Mouse (Mus musculus) fat pad, adult 2 months (tissue): ENCODE measurements around the gene Rnf169.
"Not testable (repeated sequence)": the region's sequence is repeated elsewhere in the genome, so short reads cannot be mapped to it uniquely, and the experiment has no call there.

ENCODE experiments used
- DNase-seq: peaks from one replicate; pipeline ENCODE4 v3.0.0-alpha.2; 2011; ENCODE audit warnings: low read depth, low spot score; ENCODE audit errors: extremely low read depth

The Rnf169 gene

GRCm38 (mm10) chr7:99947329-99947728 is 32.9 kb downstream of the Rnf169 start:
- DNase-seq = no peak

- no peak for DNase-seq
These were observed 33.9 kb downstream of the Rnf169 start for GRCm38 (mm10) chr7:99946356-99946755.

- no peak for DNase-seq
These were observed 34.3 kb downstream of the Rnf169 start for GRCm38 (mm10) chr7:99945939-99946338.

GRCm38 (mm10) chr7:99945012-99945411 is 35.2 kb downstream of the Rnf169 start:
- not testable (repeated sequence) for DNase-seq

- no peak for DNase-seq
These were observed 35.7 kb downstream of the Rnf169 start for GRCm38 (mm10) chr7:99944520-99944919.

DNA sequence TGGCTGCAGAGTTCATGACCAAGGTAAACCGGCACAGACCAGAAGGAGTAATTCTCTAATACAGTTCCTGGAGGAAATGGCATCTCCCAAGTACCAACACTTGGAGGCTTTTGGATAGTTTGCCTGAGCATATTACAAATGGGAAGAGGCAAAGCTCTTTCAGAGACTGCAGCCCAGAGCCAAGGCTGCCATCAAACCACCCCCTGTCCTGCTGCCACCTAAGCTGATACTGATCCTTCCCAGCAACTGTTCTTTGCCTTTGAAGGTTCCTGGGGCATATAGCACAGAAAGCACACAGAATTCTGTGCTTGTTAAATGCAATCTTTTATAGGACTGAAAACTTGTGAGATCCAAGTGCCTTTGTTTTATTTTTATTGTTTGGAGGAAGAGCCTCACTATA is 39.6 kb downstream of the Rnf169 start:
- no peak for DNase-seq

GRCm38 (mm10) chr7:99935758-99936157 is 44.5 kb downstream of the Rnf169 start:
- no peak for DNase-seq

DNA sequence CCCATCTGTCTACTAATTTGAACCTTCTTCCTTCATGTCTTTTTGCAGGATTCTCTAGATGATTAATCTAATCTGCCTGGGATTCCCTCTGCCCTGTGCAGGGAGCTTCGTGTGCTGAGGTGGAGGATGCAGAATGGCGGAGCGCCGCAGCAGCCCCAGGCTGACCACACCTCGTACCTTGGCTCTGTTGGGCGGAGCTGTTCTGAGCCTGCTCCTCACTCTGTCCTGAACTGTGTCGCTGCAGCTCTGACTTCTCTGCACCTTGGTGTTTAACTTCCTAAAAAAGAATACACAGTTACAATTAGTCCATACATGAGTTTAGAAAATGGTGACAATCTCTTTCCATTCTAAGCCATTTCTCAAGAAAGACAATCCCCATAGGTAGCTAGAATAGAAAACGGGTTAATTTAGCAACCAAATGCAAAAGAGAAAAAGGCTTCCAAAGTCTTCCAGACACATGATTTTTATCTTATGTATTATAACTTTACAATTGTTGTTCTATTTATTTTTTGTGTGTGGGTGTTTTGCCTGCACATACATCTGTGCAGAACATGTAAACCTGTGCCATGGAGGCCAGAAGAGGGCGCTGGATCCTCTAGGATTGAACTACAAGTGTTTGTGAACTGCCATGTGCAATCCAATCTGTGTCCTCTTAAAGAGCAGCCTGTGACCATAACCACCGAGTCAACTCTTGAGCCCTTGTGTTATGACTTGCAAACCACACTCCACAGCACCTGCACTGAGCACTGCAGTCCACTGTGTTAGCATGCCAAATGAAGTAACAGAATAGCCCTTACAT is 53.1 kb downstream of the Rnf169 start:
- no peak for DNase-seq

DNA sequence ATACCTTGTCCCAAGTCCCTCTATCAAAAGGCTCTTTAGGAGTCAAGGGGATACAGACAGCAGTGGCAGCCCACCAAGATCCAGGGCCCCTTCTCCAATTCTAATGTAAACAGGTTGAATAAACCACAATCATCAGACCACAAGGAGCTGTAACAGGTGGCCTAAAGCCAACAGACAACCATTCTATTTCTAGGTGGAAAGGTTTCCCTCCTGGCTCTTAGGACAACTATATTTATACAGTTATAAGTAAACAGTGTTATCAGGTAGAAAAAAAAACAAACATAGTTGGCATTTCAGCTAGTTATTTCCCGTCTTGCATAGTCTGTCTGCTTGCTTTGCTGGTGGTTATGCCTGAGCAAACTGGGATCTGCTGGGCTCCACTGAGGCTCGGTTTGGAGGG is 59.8 kb downstream of the Rnf169 start:
- DNase-seq = no peak

DNA sequence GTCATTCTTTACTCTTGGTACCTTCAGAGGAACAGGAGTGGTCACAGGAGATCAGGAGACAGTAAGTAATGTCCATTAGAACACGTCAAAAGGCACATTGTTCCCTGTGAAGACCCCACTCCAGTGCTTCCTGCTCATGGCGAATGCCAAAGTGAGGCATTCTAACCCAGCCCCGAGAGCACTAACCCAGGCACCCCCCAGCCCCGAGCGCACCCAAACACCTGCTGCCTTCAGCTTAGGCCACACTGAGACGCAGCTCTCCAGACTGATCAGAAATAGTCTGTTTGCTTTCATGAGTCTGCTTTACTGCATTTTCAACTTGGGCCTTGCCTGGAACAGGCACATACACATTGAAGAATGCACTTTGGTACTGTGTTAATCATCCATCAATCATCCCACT is 60.3 kb downstream of the Rnf169 start:
- DNase-seq = no peak

- DNase-seq = no peak
These were observed 61.1 kb downstream of the Rnf169 start for GRCm38 (mm10) chr7:99919164-99919563.

- DNase-seq = no peak
These were observed 62.9 kb downstream of the Rnf169 start for GRCm38 (mm10) chr7:99917320-99917844.

DNA sequence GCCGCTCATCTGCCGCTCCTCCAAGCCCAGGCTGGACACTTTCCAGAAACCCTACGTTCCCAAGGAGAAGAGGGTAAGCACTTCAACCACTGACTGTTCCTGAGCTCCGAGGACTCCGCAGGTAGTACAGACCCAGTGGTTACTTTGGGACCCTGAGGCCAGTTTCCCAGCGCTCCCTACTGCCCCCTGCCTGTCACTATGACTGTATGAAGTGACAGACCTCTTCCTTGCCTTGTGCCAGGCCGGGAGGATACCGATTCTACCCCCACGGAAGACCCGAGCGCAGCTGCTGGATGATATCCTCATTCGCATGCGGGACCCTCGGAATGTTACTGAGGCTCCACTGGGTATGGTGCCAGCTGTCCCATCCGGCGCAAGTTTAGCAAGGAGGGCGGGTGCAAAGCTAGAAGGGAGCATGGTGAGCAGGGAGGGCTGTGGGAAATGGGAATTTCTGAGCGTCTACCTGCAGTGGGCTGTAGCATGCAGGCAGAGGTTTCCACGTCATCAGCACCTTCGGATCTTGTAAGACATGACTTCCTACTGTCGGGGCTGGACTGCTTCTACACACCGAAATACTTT is 63.4 kb downstream of the Rnf169 start:
- no peak for DNase-seq

GRCm38 (mm10) chr7:99915511-99915910 is 64.7 kb downstream of the Rnf169 start:
- DNase-seq = no peak

GRCm38 (mm10) chr7:99914316-99914715 is 65.9 kb downstream of the Rnf169 start:
- no peak for DNase-seq

DNA sequence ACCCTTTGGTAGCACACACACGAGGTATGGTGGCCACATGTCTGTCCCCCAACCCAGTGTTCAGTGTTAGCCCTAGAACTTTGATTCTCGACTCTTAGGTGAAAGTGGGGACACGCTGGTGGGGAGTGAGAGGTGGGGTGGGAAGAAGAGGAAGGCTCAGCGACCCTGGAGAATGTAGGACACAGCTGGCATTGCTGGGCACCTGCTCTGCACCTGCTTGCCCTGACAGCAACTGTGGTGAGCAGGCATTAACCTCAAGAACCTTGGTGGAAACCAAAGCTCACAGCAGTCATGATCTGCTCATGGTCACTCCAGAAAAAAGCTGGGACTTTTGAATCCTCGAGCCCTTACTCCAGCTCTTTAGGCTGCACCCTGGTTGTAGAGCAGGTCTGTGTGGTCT is 69.2 kb downstream of the Rnf169 start:
- DNase-seq = no peak

DNA sequence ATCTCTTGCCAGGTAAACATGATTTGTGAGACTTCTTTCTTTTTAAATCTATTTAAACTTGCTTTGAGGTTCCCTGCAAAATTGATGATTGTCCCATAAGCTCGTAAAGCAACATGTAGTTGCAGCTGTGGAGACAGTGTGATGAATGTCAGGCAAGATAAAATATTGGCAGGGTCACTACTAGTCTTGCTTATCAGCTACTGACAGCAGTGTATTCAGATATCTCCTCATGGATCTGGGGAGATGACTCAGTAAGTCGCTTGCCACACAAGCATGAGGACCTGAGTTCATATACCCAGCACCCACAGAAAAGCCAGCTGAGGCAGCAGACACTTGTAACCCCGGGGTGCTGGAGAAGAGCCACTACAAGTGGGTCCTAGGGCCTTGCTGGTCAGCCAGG is 72.8 kb downstream of the Rnf169 start:
- no peak for DNase-seq

GRCm38 (mm10) chr7:99906346-99906745 is 73.9 kb downstream of the Rnf169 start:
- DNase-seq = no peak

DNA sequence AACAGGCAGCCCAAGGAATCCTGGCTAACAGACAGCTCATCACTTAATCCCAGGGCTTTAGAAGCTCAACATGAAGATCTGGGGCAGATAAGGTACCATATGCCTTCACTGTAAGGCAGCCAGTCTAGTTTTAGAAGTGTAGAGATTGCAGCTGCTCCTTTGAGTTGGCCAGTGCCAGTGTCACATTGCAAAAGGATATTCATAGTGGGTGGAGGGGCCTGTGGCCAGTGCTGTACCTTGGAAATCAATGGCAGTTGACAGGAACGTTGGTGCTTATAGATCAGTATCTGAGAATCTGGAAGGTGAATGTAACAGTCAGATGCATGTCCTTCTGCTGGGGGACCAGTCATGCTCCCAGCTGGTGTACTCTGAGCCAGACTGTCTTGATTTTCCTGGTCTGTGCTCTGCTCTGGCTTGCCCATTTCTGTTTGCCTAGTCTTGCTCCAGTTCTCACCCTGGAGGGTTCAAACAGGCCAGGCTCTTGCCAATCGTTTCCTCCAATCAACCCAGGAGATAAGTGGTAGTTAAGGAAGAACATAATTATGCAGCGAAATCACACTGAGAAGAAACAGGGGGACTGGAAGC is 75.7 kb downstream of the Rnf169 start:
- peak; percentile 95 for DNase-seq

DNA sequence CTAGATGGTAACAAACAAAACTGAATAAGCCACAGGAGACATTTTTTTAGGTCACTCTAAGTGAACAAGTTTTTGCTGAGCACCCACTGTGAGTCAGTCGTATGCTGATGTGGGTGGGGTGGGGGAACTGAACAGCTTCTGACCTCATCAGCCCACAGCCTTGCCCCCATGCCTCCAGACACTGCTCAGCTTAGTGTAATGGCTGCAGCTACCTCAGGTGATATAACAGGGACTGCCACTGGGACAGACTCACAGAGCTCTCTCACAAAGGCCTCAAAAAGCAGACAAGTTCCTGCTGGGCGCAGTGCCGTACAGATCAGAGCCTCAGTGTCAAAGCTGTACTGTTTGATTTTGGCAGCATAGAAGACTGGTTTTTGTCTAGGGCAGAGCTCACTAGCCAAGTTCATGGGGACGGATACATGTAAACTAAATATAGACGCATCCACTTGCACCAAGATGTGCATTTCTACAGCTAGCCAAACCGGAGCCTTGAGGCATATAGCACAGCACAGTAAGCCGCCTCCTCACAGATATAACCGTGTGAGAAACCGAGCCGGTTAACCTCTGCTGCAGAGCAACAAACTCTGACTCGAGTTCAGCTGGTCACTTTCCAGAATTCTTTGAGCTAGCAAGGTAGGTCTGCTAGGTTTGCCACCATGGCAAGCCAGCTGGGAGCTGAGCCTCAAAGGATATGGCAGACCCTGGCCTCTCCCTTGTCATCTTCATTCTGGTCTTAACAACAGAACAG is 77.2 kb downstream of the Rnf169 start:
- peak; percentile 74 for DNase-seq

DNA sequence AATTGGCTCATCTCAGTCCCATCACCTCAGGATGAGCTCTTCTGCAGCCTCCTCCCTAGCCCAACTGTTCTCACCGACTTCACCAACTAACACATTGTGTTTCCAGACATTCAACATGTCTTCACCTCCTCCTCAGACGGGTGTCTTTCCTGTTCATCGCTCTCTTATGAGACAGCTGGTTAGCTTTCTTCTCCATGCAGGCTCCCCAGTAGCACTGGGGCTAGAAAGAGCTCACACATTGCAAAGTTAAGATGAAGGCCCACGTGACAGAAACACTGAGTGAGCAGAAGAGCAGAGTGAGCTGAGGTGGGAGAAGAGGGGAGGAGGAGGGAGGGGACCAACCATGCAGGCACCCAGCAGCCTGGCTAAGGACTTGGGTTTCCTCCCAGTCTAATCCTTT is 78.0 kb downstream of the Rnf169 start:
- no peak for DNase-seq
